Mouse (Mus musculus) intestine, postnatal 0 days (tissue): ENCODE data around the gene Catsper2. TPM values are rescaled to one million over a fixed set of nuclear protein-coding genes. Genes with fewer than 3 reads are reported as not detected.
A peak's percentile ranks its signal among the peaks of the same experiment; 100 is the strongest.

Experiments used
- ATAC-seq: fragments of 200-750 bp; cut with Nextera tagmentation; 2 replicates; pipeline ENCODE4 v1.8.0; 2017; ENCODE audit warnings: mild to moderate bottlenecking, moderate TSS enrichment, moderate library complexity
- H3K27ac ChIP-seq: fragments of 300-500 bp; sonication (generic); 2 replicates; pipeline ENCODE4 v1.5.1; 2014; ENCODE audit warnings: mild to moderate bottlenecking, low read depth, low read length, moderate library complexity
- H3K27me3 ChIP-seq: fragments of 300-500 bp; sonication (generic); replicated peaks from 2 replicates; pipeline ENCODE4 v1.6.1; 2014; ENCODE audit warnings: low read length, mixed read lengths; ENCODE audit not compliant: control insufficient read depth, insufficient read depth
- H3K36me3 ChIP-seq: fragments of 300-500 bp; sonication (generic); 2 replicates; pipeline ENCODE4 v1.6.1; 2014; ENCODE audit warnings: mild to moderate bottlenecking, moderate library complexity; ENCODE audit not compliant: control insufficient read depth, insufficient read depth
- H3K4me1 ChIP-seq: fragments of 300-500 bp; sonication (generic); replicated peaks from 2 replicates; pipeline ENCODE4 v1.6.1; 2014; ENCODE audit warnings: antibody characterized with exemption, low read length, mixed read lengths; ENCODE audit not compliant: control insufficient read depth, insufficient read depth
- H3K4me2 ChIP-seq: fragments of 300-500 bp; sonication (generic); replicated peaks from 2 replicates; pipeline ENCODE4 v1.6.1; 2014; ENCODE audit warnings: low read depth, mild to moderate bottlenecking, moderate library complexity
- H3K4me3 ChIP-seq: fragments of 300-500 bp; sonication (generic); 2 replicates; pipeline ENCODE4 v1.5.1; 2014; ENCODE audit warnings: low read depth, low read length
- H3K9ac ChIP-seq: fragments of 300-500 bp; sonication (generic); 2 replicates; pipeline ENCODE4 v1.6.1; 2014; ENCODE audit warnings: mild to moderate bottlenecking, low read depth, low read length
- H3K9me3 ChIP-seq: fragments of 300-500 bp; sonication (generic); 2 replicates; pipeline ENCODE4 v1.6.1; 2016; ENCODE audit warnings: mixed run types; ENCODE audit not compliant: control insufficient read depth
- CTCF ChIP-seq: sonication (generic); IDR thresholded peaks from 2 replicates; pipeline ENCODE4 v1.5.1; 2016; ENCODE audit warnings: low read depth, mild to moderate bottlenecking, control low read depth, antibody characterized with exemption, moderate library complexity
- WGBS: fragments of 180-500 bp; shearing (Covaris S2); extraction: QIAGEN DNeasy Blood & Tissue Kit; methylation state at CpG from one replicate; pipeline ENCODE4 v1.1.7; 2014; 5-methylcytosine and 5-hydroxymethylcytosine counted together
- polyA plus RNA-seq: library from polyadenylated mRNA; unstranded; fragments of >200 nt; fragmentation: Nextera tagmentation; extraction: Ambion mirVana; gene quantifications from 2 replicates; pipeline ENCODE4 v1.2.1, GENCODE M21; 2015

The Catsper2 gene
- polyA plus RNA-seq, 1 experiment from 2014 or later, result 1.6 TPM

- Histone ChIP-seq H3K4me1 (no peaks in the 10 kb centered on the region), H3K27ac (no peak overlapping the region), H3K27me3 (no peaks in the 10 kb centered on the region), H3K36me3 (peaks cover 13% of the 10 kb centered on the region; the same call in 1 of the 2 replicates), H3K9ac (no peak overlapping the region), H3K4me2 (no peak overlapping the region), H3K4me3 (no peak overlapping the region), H3K9me3 (no peaks in the 10 kb centered on the region)
- ATAC-seq, result no peak
- WGBS, result 85% methylated on average over 3 of the region's 3 CpGs
- no peak for TF ChIP-seq CTCF
These were observed 49.9 kb downstream of the Catsper2 start for GRCm38 (mm10) chr2:121363656-121364055.

- Histone ChIP-seq H3K9me3 (no peaks in the 10 kb centered on the region), H3K9ac (no peak overlapping the region), H3K27me3 (no peaks in the 10 kb centered on the region), H3K4me1 (no peaks in the 10 kb centered on the region; the same call in 1 of the 2 replicates), H3K4me2 (peak overlapping the region; percentile 80), H3K4me3 (peak overlapping the region; percentile 51), H3K27ac (no peak overlapping the region), H3K36me3 (peaks cover 10% of the 10 kb centered on the region; the same call in 1 of the 2 replicates)
- ATAC-seq, result no peak
- 33% methylated on average over 4 of the region's 4 CpGs for WGBS
- TF ChIP-seq CTCF, result no peak
These were observed 54.1 kb downstream of the Catsper2 start for GRCm38 (mm10) chr2:121359461-121359860.

GRCm38 (mm10) chr2:121358381-121358780 is 55.2 kb downstream of the Catsper2 start:
- peak; percentile 82 for ATAC-seq
- WGBS, result under 1% methylated on average over 16 of the region's 16 CpGs
- Histone ChIP-seq H3K4me1 (peaks cover 5% of the 10 kb centered on the region; the same call in 1 of the 2 replicates), H3K9me3 (no peaks in the 10 kb centered on the region), H3K36me3 (peaks cover 6% of the 10 kb centered on the region; the same call in 1 of the 2 replicates), H3K27me3 (no peaks in the 10 kb centered on the region), H3K4me3 (peak overlapping the region; percentile 51), H3K27ac (peak overlapping the region; percentile 93), H3K9ac (peak overlapping the region; percentile 50), H3K4me2 (peak overlapping the region; percentile 80)
- TF ChIP-seq CTCF, result no peak

GRCm38 (mm10) chr2:121357961-121358360 is 55.6 kb downstream of the Catsper2 start:
- no peaks in the 10 kb centered on the region for H3K27me3 ChIP-seq
- peak overlapping the region; percentile 51 for H3K4me3 ChIP-seq
- ATAC-seq, result peak; percentile 48
- peaks cover 6% of the 10 kb centered on the region; the same call in 1 of the 2 replicates for H3K36me3 ChIP-seq
- H3K9me3 ChIP-seq, result no peaks in the 10 kb centered on the region
- peak overlapping the region; percentile 50 for H3K9ac ChIP-seq
- WGBS, result 0% methylated on average over 4 of the region's 4 CpGs
- peak overlapping the region; percentile 80 for H3K4me2 ChIP-seq
- TF ChIP-seq CTCF, result no peak
- peak overlapping the region; percentile 93 for H3K27ac ChIP-seq
- H3K4me1 ChIP-seq, result peaks cover 5% of the 10 kb centered on the region; the same call in 1 of the 2 replicates

- peaks cover 6% of the 10 kb centered on the region; the same call in 1 of the 2 replicates for H3K36me3 ChIP-seq
- H3K9me3 ChIP-seq, result no peaks in the 10 kb centered on the region
- H3K4me2 ChIP-seq, result peak within 1 kb of the TSS; percentile 80
- peak; percentile 61 for ATAC-seq
- peak within 1 kb of the TSS; percentile 93 for H3K27ac ChIP-seq
- peak within 1 kb of the TSS; percentile 51 for H3K4me3 ChIP-seq
- WGBS, result 19% methylated on average over 5 of the region's 5 CpGs
- no peak for TF ChIP-seq CTCF
- peak within 1 kb of the TSS; percentile 50 for H3K9ac ChIP-seq
- H3K4me1 ChIP-seq, result peaks cover 5% of the 10 kb centered on the region; the same call in 1 of the 2 replicates
- H3K27me3 ChIP-seq, result no peaks in the 10 kb centered on the region
These were observed 56.1 kb downstream of the Catsper2 start, which contains the start of gene Ckmt1 for GRCm38 (mm10) chr2:121357494-121357893. Gene Ckmt1, plus strand, starts transcription at chr2:121357714.

- WGBS, result 1% methylated on average over 57 of the region's 58 CpGs
- peak within 1 kb of the TSS; percentile 42; the same call in 1 of the 2 replicates for H3K27ac ChIP-seq
- H3K27me3 ChIP-seq, result no peaks in the 10 kb centered on the region
- H3K4me3 ChIP-seq, result peak within 1 kb of the TSS; percentile 77
- peak; percentile 97 for TF ChIP-seq CTCF
- ATAC-seq, result peak; percentile 81
- no peaks in the 10 kb centered on the region for H3K9me3 ChIP-seq
- peaks cover 6% of the 10 kb centered on the region; the same call in 1 of the 2 replicates for H3K36me3 ChIP-seq
- peak within 1 kb of the TSS; percentile 94 for H3K4me2 ChIP-seq
- H3K4me1 ChIP-seq, result peaks cover 5% of the 10 kb centered on the region; the same call in 1 of the 2 replicates
- H3K9ac ChIP-seq, result peak within 1 kb of the TSS; percentile 48
These were observed 58.6 kb downstream of the Catsper2 start, which contains the start of gene Ppip5k1 for GRCm38 (mm10) chr2:121354820-121355592. Gene Ppip5k1, minus strand, starts transcription at chr2:121355396.
